Mouse (Mus musculus): ENCODE data around the gene Bcat1. TPM values are rescaled to one million over a fixed set of nuclear protein-coding genes. Genes with fewer than 3 reads are reported as not detected.
"Not testable (repeated sequence)": the region's sequence is repeated elsewhere in the genome, so short reads cannot be mapped to it uniquely, and the experiment has no call there.

Bcat1 gene
- polyA plus RNA-seq, 1 experiment from 2014 or later: 88.0 TPM

- Histone ChIP-seq H3K27me3 (ENCODE audit: control insufficient read depth, insufficient read depth, low read length) (no peaks in the 10 kb centered on the region), H3K9ac (replicated peaks; ENCODE audit: low read length) (no peak overlapping the region), H3K36me3 (replicated peaks; ENCODE audit: control insufficient read depth, insufficient read depth, low read depth, low read length) (no peaks in the 10 kb centered on the region), H3K9me3 (replicated peaks; ENCODE audit: control insufficient read depth, low read length) (no peaks in the 10 kb centered on the region), H3K4me1 (ENCODE audit: control insufficient read depth, insufficient read depth, low read length) (no peaks in the 10 kb centered on the region), H3K4me3 (ENCODE audit: low read depth, low read length) (no peak overlapping the region), H3K27ac (replicated peaks; ENCODE audit: low read depth, low read length) (no peak overlapping the region), H3K4me2 (ENCODE audit: low read depth, low read length) (no peak overlapping the region)
- DNase-seq (ENCODE audit: low spot score): peak; percentile 43
- WGBS: 67% methylated on average over 10 of the region's 10 CpGs
- ATAC-seq (replicated peaks; ENCODE audit: insufficient number of reproducible peaks, low FRiP score, low TSS enrichment, low read depth): no peak
Measured at GRCm38 (mm10) chr6:145104241-145104939, 28.4 kb upstream of the Bcat1 start.

- no peak for ATAC-seq (replicated peaks; ENCODE audit: insufficient number of reproducible peaks, low FRiP score, low TSS enrichment, low read depth)
- WGBS: 65% methylated on average over 9 of the region's 9 CpGs
- DNase-seq (ENCODE audit: low spot score): no peak
- Histone ChIP-seq H3K9ac (replicated peaks; ENCODE audit: low read length) (no peak overlapping the region), H3K4me1 (ENCODE audit: control insufficient read depth, insufficient read depth, low read length) (no peaks in the 10 kb centered on the region), H3K27ac (replicated peaks; ENCODE audit: low read depth, low read length) (no peak overlapping the region), H3K36me3 (replicated peaks; ENCODE audit: control insufficient read depth, insufficient read depth, low read depth, low read length) (no peaks in the 10 kb centered on the region), H3K9me3 (replicated peaks; ENCODE audit: control insufficient read depth, low read length) (no peaks in the 10 kb centered on the region), H3K4me3 (ENCODE audit: low read depth, low read length) (no peak overlapping the region), H3K4me2 (ENCODE audit: low read depth, low read length) (no peak overlapping the region), H3K27me3 (ENCODE audit: control insufficient read depth, insufficient read depth, low read length) (no peaks in the 10 kb centered on the region)
Measured at GRCm38 (mm10) chr6:145100923-145101322, 24.9 kb upstream of the Bcat1 start.

GRCm38 (mm10) chr6:145094431-145094830 lies 18.4 kb upstream of the Bcat1 start:
- Histone ChIP-seq H3K9me3 (replicated peaks; ENCODE audit: control insufficient read depth, low read length) (no peaks in the 10 kb centered on the region), H3K4me3 (ENCODE audit: low read depth, low read length) (no peak overlapping the region), H3K36me3 (replicated peaks; ENCODE audit: control insufficient read depth, insufficient read depth, low read depth, low read length) (no peaks in the 10 kb centered on the region), H3K9ac (replicated peaks; ENCODE audit: low read length) (no peak overlapping the region), H3K27ac (replicated peaks; ENCODE audit: low read depth, low read length) (no peak overlapping the region), H3K4me2 (ENCODE audit: low read depth, low read length) (no peak overlapping the region), H3K4me1 (ENCODE audit: control insufficient read depth, insufficient read depth, low read length) (no peaks in the 10 kb centered on the region), H3K27me3 (ENCODE audit: control insufficient read depth, insufficient read depth, low read length) (no peaks in the 10 kb centered on the region)
- WGBS: 77% methylated on average over 4 of the region's 4 CpGs
- ATAC-seq (replicated peaks; ENCODE audit: insufficient number of reproducible peaks, low FRiP score, low TSS enrichment, low read depth): no peak
- no peak for DNase-seq (ENCODE audit: low spot score)

GRCm38 (mm10) chr6:145093038-145093622 lies 17.1 kb upstream of the Bcat1 start:
- not testable (repeated sequence) for ATAC-seq (replicated peaks; ENCODE audit: insufficient number of reproducible peaks, low FRiP score, low TSS enrichment, low read depth); H3K9ac ChIP-seq (replicated peaks; ENCODE audit: low read length); H3K4me2 ChIP-seq (ENCODE audit: low read depth, low read length); H3K4me1 ChIP-seq (ENCODE audit: control insufficient read depth, insufficient read depth, low read length); H3K27ac ChIP-seq (replicated peaks; ENCODE audit: low read depth, low read length); H3K36me3 ChIP-seq (replicated peaks; ENCODE audit: control insufficient read depth, insufficient read depth, low read depth, low read length); H3K9me3 ChIP-seq (replicated peaks; ENCODE audit: control insufficient read depth, low read length); H3K4me3 ChIP-seq (ENCODE audit: low read depth, low read length); DNase-seq (ENCODE audit: low spot score); H3K27me3 ChIP-seq (ENCODE audit: control insufficient read depth, insufficient read depth, low read length)
- WGBS: 41% methylated on average over 7 of the region's 7 CpGs

- Histone ChIP-seq H3K27ac (replicated peaks; ENCODE audit: low read depth, low read length) (no peak overlapping the region), H3K4me1 (ENCODE audit: control insufficient read depth, insufficient read depth, low read length) (no peaks in the 10 kb centered on the region)
- no peak for DNase-seq (ENCODE audit: low spot score)
Measured at GRCm38 (mm10) chr6:145091998-145092397, 16.0 kb upstream of the Bcat1 start.

GRCm38 (mm10) chr6:145090928-145091327 lies 14.9 kb upstream of the Bcat1 start:
- H3K36me3 ChIP-seq (replicated peaks; ENCODE audit: control insufficient read depth, insufficient read depth, low read depth, low read length): no peaks in the 10 kb centered on the region
- H3K4me1 ChIP-seq (ENCODE audit: control insufficient read depth, insufficient read depth, low read length): no peaks in the 10 kb centered on the region
- no peak overlapping the region for H3K4me2 ChIP-seq (ENCODE audit: low read depth, low read length)
- H3K27me3 ChIP-seq (ENCODE audit: control insufficient read depth, insufficient read depth, low read length): no peaks in the 10 kb centered on the region
- DNase-seq (ENCODE audit: low spot score) (no peak), ATAC-seq (replicated peaks; ENCODE audit: insufficient number of reproducible peaks, low FRiP score, low TSS enrichment, low read depth) (no peak)
- no peaks in the 10 kb centered on the region for H3K9me3 ChIP-seq (replicated peaks; ENCODE audit: control insufficient read depth, low read length)
- WGBS: 75% methylated on average over 5 of the region's 5 CpGs
- no peak overlapping the region for H3K4me3 ChIP-seq (ENCODE audit: low read depth, low read length)
- no peak overlapping the region for H3K27ac ChIP-seq (replicated peaks; ENCODE audit: low read depth, low read length)
- H3K9ac ChIP-seq (replicated peaks; ENCODE audit: low read length): no peak overlapping the region

More at GRCm38 (mm10) chr6:145091998-145092397, 16.0 kb upstream of the Bcat1 start:
- no peaks in the 10 kb centered on the region for H3K36me3 ChIP-seq (replicated peaks; ENCODE audit: control insufficient read depth, insufficient read depth, low read depth, low read length)
- no peak overlapping the region for H3K4me2 ChIP-seq (ENCODE audit: low read depth, low read length)
- no peak overlapping the region for H3K4me3 ChIP-seq (ENCODE audit: low read depth, low read length)
- no peaks in the 10 kb centered on the region for H3K27me3 ChIP-seq (ENCODE audit: control insufficient read depth, insufficient read depth, low read length)
- no peak for ATAC-seq (replicated peaks; ENCODE audit: insufficient number of reproducible peaks, low FRiP score, low TSS enrichment, low read depth)
- WGBS: 75% methylated on average over 7 of the region's 7 CpGs
- H3K9me3 ChIP-seq (replicated peaks; ENCODE audit: control insufficient read depth, low read length): no peaks in the 10 kb centered on the region
- no peak overlapping the region for H3K9ac ChIP-seq (replicated peaks; ENCODE audit: low read length)

- no peak overlapping the region for H3K4me2 ChIP-seq (ENCODE audit: low read depth, low read length)
- no peak overlapping the region for H3K27ac ChIP-seq (replicated peaks; ENCODE audit: low read depth, low read length)
- ATAC-seq (replicated peaks; ENCODE audit: insufficient number of reproducible peaks, low FRiP score, low TSS enrichment, low read depth): no peak
- H3K36me3 ChIP-seq (replicated peaks; ENCODE audit: control insufficient read depth, insufficient read depth, low read depth, low read length): no peaks in the 10 kb centered on the region
- H3K9me3 ChIP-seq (replicated peaks; ENCODE audit: control insufficient read depth, low read length): no peaks in the 10 kb centered on the region
- H3K4me1 ChIP-seq (ENCODE audit: control insufficient read depth, insufficient read depth, low read length): no peaks in the 10 kb centered on the region
- no peak overlapping the region for H3K9ac ChIP-seq (replicated peaks; ENCODE audit: low read length)
- H3K27me3 ChIP-seq (ENCODE audit: control insufficient read depth, insufficient read depth, low read length): no peaks in the 10 kb centered on the region
- 63% methylated on average over 6 of the region's 6 CpGs for WGBS
- no peak for DNase-seq (ENCODE audit: low spot score)
- no peak overlapping the region for H3K4me3 ChIP-seq (ENCODE audit: low read depth, low read length)
Measured at GRCm38 (mm10) chr6:145090201-145090863, 14.3 kb upstream of the Bcat1 start.

GRCm38 (mm10) chr6:145089373-145089772 lies 13.4 kb upstream of the Bcat1 start:
- H3K4me1 ChIP-seq (ENCODE audit: control insufficient read depth, insufficient read depth, low read length): no peaks in the 10 kb centered on the region
- no peak for DNase-seq (ENCODE audit: low spot score)
- WGBS: 82% methylated on average over 4 of the region's 4 CpGs
- ATAC-seq (replicated peaks; ENCODE audit: insufficient number of reproducible peaks, low FRiP score, low TSS enrichment, low read depth): no peak
- no peaks in the 10 kb centered on the region for H3K27me3 ChIP-seq (ENCODE audit: control insufficient read depth, insufficient read depth, low read length)
- H3K36me3 ChIP-seq (replicated peaks; ENCODE audit: control insufficient read depth, insufficient read depth, low read depth, low read length): no peaks in the 10 kb centered on the region
- H3K27ac ChIP-seq (replicated peaks; ENCODE audit: low read depth, low read length): no peak overlapping the region
- no peak overlapping the region for H3K9ac ChIP-seq (replicated peaks; ENCODE audit: low read length)
- no peak overlapping the region for H3K4me3 ChIP-seq (ENCODE audit: low read depth, low read length)
- no peaks in the 10 kb centered on the region for H3K9me3 ChIP-seq (replicated peaks; ENCODE audit: control insufficient read depth, low read length)
- no peak overlapping the region for H3K4me2 ChIP-seq (ENCODE audit: low read depth, low read length)

Measured in embryonic facial prominence, embryonic 11.5 days (tissue).